Mouse (Mus musculus): ENCODE measurements at regions not wholly inside any gene's neighbourhood (a gene's known extent, or its start where the extent isn't known, plus 50 kb on each side); places are given as distances from the start of the nearest gene placed in this dataset.

DNA sequence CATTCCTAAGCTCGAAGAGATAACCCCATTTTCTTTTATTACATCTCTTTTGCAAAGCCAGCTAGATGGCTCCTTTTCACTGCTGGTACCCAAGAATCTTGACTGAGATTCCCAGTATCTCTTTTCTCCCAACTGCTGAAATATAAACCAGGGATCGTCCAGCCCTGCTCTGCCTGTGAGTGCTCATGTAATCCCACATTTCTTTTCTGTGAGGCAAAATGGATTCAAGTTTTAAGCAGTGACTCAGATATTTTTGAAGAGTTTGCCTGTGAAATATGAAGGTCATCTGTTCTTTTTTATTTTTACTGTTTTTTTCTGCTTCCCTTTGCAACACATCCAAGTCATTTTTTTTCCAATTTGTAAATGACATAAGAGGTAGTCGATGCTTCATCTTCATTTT is 363.2 kb upstream of the Sphkap start:
- no peak for TF ChIP-seq CTCF (IDR thresholded peaks at IDR 0.05; ENCODE audit: low read depth)
- TF ChIP-seq EP300 (optimal IDR thresholded peaks at IDR 0.05), result no peak

Measured in stomach, postnatal 0 days (tissue).